Mouse (Mus musculus) frontal cortex, postnatal 14 days (tissue): ENCODE measurements around the gene Ambra1.

Experiments
- DNase-seq, 2 experiments: peaks; one replicate each; pipeline ENCODE4 v3.0.0; 2022; ENCODE audit warnings: low spot score in 2 of 2

Gene Ambra1

DNA sequence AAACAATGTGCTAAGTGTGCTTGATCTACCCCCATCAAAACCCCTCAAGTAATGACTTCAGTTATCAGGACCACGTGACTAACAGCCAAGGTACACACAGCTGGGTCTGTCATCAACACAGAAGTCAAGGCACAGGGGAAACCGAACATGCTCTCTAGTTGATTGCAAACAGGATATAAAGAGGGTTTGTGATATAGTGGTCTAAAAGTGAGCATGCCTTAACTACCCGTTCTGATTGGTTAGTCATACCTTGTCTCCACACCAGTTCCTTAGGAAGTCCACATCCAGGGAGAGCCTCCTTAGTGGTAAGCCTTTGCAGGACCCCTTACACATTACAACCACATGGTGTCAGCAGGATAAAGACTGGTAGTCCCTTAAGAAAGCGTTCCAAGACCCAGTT lies 190.2 kb downstream of the Ambra1 start:
- DNase-seq: no peak

DNA sequence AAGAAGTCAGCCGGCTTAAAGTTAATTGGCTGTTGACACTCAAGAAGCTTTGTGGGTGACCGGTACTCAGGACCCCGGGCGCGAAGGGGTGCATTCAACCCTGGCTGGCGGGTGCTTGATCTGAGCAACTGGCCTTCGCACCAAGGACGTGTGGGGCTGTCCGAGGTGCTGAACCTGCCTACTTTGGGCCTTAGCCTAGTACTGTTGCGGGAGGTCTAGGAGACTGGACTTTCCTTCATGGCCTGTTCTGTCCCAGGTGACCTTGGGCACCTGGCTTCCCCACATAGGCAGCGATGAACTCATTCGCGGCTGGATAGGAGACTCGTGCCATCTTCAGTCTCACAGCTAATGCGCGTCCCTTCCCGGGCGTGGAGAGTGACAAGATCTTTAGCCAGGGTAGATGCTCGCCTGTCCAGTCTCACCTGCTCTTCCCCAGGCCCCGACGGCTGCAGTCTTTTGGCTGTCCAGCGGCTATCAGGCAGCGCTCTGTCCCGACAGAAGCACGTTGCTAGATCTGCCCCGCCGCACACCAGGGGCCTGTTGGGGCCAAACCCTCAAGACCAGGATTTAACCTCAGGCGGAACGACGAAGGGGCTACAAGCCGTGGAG lies 191.4 kb downstream of the Ambra1 start:
- DNase-seq: no peak

DNA sequence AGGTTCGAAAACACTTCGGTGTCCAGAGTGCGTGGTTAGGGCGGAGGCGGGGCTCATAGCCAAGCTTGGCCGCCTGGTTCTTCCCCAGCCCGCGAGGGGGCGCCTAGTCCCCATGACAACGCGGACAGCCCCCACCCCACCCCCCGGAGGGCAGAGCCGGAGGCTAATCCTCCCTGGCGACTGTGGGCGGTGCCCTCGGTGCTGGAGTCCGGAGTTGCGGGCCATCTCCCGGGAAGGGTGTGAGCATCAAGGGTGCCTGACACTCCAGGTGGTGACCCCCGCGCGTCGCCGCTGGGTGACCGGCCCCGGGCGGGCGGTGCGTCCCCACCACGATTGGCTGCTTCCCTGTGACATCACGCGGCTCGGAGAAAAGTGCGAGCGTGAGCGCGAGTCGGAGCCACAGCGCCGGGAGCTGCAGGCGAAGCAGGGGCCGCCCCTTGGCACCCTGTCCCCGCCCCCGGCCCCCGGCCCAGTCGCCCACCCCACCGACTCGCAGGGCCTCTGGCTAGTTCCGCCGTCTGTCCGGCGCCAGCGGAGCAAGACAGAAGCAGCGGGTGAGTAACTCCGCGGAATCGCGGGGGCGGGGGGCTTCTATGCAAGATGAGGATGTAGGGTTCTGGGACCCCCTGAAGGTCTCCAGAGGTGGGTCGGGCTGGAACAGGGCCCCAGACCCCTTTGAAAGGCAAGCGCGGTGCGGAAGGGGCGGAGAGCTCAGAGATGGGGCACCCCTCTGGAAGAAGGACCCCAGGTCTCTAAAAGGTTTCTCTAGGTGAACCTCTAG lies 192.0 kb downstream of the Ambra1 start:
- DNase-seq: peak; percentile 74 to 80

DNA sequence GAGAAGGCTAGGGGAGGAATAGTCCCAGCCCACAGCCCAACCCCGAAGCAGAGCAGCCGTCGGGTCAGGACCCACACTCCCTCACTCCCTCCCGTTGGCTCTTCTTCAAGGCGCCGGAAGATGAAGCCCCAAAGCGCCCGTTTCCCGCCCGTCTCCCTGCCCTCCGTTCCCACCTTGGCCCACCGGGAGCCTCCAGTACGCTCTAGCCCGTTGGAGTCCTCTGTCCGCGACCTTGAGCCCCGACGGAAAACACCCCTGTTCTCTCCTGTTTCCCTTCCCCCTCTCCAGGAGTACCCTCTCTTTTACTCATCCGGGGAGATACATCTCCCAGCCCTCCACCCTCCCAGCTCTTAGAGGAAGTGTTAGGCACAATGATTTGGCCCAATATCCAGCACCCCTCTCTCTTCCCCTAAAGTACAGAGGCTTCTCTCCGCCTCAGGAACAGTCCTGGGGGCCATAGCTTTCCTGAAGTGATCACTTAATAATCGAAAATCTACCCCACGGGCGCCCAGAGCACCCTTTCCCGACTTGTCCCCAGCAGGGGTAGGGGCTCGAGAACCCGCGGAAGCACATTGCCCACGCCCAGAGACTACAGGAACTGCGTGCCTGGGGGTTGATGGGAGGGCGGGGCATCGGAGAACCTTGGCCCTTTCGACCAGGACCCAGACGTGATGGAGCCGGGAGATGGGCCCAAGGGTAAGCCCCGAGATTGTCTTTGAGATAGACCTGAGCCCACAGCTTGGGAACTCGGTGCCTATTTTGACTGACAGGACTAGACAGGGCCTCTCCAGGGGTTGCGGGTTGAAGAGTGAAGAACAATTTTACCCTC lies 192.9 kb downstream of the Ambra1 start:
- no peak for DNase-seq

DNA sequence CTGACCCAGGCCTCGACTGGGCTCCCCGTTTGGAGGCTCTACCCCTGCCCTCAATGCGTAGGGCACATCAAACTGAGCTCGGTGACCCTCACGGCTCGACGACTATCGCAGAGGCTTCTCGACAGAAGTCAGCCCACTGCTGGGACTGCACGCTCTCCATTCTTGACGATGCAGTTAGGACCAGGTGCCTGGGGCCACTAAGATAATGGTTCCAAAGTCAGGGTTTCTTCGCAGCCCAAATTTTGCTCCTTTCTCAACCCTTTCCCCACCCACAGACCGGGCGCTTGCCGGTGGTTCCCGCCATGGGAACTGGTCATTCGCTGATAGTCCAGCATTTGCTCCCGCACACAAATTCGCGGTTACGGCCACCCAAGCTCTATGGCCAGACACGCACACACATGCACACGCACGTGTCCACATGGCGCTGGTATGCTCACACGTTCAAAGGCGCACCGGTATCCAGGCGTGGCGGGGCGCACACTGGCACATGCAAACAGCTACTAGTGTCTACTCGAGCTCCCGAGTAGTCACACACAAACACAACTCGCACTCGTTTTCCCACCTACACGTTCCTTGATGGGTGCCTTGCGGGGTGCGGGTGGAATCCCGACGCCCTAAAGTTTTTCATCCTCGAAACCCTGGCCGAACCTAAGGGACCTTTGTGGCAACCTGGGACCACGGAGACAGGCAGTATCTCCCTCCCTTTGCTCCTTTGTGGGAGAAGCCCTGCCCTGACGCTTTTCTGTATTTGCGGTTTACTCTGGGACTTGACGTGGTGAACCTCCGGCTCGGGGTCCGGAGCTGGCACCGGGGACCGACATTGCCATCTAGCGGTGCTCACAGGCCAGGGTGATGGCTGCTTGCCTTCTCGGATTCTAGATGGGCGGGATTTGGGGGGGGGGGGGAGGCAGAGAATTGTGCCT lies 193.7 kb downstream of the Ambra1 start:
- peak in 1 of 2 experiments; percentile 72 for DNase-seq

DNA sequence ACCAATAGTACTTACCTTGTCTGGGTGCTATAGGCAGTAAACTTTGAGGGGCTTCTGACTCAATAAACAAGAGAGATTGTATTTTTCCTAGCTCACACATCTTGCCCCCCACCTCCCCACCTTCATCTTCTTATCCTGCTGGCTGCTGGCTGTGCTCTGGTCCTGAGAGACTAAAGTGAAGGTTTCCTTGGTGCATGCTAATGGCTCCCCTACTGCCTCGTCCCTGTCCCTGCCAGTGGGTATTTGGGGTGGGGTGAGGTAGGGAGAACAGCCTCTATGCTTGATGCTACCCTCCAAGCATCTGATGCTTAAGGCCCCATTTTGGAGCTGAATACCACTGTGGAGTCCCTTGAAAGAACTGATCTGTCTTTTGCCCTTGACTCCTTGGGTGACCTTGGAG lies 194.8 kb downstream of the Ambra1 start:
- no peak for DNase-seq

DNA sequence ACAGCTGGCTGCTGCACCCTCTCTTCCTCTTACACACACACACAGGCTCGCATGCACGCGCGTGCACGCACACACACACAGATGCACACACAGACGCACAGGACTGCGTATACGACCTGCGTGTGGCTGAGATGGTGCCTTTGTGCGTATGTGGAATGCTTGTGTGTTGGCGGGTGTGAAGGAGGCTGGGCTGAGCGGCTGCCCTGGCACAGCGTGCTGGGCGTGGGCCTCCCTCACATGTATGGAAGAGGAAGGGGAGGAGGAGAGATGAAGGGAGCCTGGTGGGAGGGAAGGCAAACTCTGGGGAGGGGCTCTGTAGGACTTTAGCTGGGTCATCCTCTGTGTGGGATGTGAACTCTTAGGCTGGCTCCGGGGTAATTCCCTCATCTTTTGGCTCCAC lies 195.5 kb downstream of the Ambra1 start:
- no peak for DNase-seq

DNA sequence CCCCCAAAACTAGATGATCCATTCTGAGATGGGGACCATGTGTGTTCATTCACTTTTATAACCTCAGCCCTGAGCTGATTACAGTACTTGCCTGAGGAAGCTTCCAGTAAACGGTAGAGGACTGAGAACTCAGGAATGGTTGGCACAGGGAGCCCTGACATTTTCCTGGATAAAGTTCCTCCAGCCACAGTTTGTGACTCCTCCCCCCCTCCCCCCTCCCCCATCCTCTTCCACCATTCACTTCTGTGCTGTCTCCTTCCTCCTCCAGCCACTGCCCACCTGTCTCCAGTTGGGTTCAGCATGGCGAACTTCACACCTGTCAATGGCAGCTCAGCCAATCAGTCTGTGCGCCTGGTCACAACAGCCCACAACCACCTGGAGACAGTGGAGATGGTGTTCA lies 197.0 kb downstream of the Ambra1 start, which contains the start of gene Chrm4:
Gene Chrm4, plus strand, starts transcription at position 301 of the 400 bp plus-strand sequence.
- DNase-seq: no peak

DNA sequence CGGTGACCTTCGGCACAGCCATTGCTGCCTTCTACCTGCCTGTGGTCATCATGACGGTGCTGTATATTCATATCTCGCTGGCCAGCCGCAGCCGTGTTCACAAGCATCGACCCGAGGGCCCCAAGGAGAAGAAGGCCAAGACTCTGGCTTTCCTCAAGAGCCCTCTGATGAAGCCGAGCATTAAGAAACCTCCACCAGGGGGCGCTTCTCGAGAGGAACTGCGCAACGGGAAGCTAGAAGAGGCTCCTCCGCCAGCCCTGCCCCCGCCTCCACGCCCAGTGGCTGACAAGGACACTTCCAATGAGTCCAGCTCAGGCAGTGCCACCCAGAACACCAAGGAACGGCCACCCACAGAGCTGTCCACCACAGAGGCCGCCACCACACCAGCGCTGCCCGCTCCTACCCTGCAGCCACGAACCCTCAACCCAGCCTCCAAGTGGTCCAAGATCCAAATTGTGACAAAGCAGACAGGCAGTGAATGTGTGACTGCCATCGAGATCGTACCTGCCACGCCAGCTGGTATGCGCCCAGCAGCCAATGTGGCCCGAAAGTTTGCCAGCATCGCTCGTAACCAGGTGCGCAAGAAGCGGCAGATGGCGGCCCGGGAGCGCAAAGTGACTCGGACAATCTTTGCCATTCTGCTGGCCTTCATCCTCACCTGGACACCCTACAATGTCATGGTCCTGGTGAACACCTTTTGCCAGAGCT lies 198.0 kb downstream of the Ambra1 start:
- peak in 1 of 2 experiments; percentile 74 for DNase-seq

DNA sequence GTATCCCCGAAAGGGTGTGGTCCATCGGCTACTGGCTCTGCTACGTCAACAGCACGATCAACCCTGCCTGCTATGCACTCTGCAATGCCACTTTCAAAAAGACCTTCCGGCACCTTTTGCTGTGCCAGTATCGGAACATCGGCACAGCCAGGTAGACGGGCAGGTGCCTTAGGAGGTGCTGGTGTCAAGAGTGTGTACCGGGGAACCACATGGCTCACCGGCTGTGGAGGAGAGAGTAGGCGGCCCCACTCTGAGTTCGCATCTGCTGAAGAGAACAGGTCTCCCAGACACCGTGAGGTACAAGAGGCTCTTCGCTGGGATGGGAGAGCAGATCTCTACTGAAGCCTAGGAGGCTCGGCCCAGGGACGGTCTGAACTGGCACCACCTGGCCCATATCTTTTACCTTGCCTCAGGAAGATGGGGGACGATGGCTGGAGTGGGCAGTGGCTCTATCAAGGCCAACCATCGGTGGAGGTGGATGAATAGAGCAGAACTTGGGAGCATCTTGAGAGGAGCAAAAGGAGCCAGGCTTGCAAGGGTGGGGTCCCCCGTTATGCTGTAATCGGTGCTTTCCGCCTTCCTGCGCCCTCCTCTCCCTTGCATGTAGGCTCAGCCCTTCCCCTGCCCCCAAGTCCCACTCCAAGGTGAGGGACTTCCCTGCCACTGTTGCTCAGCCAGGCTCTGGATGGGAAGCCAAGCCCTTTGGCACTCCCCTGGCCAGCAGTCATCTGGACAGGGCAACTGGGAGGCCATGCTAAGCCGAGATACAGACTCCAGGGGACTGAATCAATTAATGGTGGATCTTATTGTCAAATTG lies 198.8 kb downstream of the Ambra1 start:
- no peak for DNase-seq

DNA sequence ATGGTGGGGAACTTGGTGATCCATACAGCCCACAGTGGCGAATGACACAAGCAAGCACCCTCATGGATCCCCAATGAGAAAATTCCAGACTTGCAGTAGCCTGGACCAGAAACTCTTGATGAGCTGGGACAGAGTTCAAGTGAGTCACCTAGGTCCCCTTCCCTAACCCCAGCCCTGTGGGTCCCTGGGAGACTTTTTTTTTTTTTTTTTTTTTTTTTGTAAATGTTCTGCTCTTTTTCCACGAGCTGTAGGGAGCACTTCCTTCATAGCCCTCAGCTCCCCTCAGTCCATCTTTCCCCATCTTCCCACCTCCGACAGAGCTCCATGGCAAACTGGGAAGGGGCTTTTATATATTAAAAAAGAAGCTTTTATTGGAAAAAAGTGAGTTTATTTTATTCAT lies 199.5 kb downstream of the Ambra1 start:
- DNase-seq: no peak

DNA sequence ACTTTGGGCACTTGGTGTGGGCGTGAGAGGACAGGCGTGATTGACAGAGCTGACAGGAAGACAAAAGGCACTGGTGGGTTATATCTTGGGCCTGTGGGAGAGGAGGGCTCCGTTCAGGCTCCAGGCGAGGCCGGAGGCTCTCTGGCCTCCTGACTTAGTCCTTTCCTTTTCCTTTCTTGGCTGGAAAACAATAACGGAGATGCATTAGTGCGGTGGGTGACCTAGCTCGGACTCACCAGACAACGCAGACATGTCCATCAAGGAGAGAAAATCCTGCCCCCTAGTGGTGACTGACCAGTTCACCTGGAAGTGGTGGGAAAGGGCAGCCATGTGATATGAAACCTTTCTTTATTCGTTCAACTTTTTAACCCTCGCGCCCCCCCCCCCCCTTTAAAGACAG lies 200.0 kb downstream of the Ambra1 start:
- no peak for DNase-seq

DNA sequence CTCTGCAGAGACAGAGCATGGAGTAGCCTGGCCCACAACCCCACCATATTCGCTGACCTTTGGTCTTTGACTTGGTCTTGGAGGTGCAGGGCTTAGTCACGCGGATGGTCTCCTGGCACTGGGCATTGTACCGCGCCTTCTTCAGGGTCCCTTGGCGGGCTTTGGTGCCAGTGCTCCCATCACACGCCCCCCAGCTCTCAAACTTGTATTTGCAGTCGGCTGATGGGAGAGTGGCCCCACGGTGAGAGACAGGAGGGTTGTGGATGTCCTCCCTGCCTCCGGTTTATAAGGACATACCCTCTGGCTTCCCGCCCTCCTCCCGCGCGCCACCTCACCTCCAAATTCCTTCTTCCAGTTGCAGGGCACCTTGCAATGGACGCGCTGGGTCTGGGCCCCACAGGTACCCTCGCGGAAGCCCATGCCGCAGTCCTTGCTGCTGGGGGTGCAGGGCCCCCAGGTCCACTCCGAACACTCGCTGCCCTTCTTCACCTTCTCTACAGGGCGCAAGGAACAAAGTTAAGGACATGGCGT lies 200.9 kb downstream of the Ambra1 start:
- no peak for DNase-seq

DNA sequence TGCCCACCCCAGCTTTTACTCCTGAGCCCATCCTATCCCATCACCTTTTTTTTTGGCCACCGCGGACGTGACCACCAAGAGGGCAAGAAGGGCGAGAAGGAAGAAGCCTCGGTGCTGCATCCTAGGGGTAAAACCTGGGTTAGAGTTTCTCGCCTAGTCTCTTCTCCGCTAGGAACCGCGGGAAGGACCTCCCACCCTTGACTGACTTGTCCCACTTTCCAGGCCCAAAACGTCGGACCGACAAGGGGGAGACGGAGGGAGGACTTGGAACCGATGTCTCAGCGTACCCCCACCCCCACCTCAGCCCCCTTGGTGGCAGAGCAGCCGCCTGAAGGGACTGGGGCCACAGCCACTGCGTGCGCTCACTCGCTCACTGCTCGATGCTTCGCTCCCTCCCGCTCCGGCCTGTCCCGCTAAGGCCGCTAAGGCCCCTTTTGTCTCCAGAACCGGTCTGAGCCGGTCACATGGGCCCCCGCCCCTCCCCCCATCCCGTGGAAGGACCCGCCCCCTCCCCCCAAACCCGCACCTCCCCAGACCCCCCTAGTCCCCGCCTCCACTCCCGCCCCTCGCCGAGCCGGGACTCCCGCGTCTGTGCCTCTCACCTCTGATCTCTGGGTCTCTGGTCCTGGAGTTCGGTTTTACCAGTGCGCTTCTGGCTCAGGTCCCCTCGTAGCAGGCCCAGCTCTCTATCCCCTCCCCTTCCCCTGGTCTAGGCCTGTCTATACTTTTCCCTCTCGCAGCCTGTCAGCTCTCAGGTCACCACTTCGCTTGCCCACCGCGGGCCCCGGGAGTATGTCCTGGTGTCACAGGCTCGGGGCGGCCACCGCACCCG lies 201.6 kb downstream of the Ambra1 start:
- no peak for DNase-seq

DNA sequence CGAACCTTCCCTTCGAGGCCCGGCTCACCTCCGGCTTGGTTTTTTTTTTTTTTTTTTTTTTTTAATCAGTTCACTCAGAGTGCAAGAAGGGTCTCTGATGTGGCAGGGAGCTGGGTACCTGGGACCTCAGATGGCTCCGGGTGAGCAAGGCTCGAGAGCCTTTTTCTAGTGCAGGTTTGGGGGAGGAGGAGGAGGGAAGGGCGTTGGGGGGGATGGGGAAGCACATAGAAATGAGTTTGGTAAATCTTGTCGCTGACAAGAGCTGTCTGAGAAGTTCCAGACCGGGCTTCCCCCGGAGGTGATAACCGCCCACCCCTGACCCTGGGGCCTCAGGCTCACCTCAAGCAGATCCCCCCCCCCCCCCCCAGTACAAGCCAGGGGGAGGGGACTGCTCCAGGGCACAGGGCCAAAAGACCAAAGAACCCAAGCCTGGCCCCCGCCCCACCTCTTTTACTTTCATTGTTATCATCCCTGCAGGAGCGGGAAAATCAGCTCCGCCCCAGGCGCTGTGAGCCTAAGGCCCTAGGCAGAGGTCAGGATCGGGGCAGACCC lies 202.3 kb downstream of the Ambra1 start, which contains the start of gene Mdk:
Gene Mdk, minus strand, starts transcription at position 138 of the 552 bp plus-strand sequence.
- DNase-seq: no peak

DNA sequence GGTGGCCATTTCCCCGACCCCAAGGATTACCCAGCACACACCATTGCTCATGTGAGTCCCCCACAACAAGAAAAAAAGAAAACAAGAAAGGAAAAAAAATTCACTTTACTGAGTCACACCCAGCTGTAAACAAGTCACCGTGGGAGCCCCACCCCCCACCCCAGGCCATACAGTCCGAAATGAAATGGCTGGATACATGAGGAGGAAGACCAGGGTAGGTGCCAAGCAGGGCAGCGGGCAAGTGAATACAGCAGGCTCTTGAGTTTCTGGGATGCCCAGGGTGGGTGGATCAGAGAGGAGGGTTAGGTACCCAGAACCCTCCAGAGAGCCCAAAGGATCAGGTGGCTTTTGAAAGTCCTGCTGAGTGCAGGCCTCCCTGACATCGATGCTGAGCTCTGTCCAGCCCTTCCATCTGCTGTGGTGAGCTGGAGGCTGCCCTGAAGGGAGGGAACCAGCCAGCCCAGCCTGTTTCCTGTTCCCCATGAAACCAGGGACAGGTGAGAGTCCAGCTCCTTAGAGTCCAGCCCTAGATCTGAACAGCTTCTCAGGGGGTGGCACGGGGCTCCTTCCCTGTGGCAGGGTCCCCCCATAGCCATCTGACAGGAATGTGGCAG lies 202.9 kb downstream of the Ambra1 start:
- DNase-seq: no peak

DNA sequence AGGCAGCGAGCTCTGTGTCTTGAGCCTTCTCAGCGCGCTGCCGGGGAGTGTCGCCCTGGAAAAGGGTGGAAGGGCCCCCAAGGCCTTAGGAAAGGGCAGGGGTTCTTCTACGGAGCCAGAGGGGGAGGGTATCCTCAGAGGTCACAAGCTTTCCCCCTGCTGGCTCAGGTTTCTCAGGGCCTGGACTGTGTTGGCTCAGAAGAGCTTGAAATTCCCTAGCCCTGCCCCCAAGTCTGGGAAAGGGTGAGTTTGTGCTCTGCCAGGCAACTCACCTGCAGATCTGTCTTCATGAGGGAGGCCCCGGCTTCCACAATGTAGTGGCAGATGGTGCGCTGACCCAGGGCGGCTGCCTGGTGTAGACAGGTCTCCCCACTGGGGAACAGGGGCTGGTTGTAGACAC lies 203.5 kb downstream of the Ambra1 start:
- no peak for DNase-seq

DNA sequence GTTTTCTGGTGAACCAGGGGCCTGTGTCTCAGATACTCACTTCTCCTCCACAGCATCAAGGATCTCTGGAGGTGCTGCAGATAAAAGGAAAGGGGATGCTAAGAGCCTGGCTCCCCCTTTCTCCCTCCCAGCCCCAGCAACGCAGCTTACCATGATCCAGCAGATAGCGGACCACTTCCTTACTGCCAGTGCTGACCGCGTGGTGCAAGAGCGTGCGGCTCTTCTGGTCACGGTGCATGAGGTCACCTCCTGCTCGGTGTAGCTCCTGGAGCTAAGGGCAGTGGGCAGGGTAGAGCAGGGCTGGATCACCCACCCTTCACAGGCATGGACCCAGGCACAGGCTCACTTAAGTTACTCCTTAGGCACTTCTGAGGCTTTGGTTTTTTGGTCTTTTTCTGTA lies 204.1 kb downstream of the Ambra1 start:
- no peak for DNase-seq
